Mouse (Mus musculus): Measurements from ENCODE around the gene BC029722. TPM values are rescaled to one million over a fixed set of nuclear protein-coding genes. Genes with fewer than 3 reads are reported as not detected.
A peak's percentile ranks its signal among the peaks of the same experiment; 100 is the strongest.

The BC029722 gene
- polyA plus RNA-seq, 1 experiment, result 56.4 TPM

DNA sequence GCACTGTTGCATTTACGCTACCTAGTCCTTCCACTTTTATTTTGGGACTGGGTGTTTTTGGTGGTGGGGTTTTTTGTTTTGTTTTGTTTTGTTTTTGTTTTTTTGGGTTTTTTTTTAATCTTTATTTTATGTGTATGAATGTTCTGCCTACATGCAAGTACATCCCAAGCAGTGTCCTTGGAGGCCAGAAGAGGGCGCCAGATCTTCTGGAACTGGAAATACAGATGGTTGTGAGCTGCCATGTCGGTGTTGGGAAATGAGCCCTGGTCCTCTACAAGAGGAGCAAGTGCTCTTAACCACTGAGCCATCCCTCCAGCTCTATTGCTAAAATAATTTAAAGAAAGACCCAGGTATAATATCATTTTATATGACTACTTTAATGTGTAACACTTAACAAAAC, 16.5 kb downstream of the BC029722 start:
- Histone ChIP-seq H3K27me3 (replicated peaks; ENCODE audit: control insufficient read depth, insufficient read depth, low read length) (no peaks in the 10 kb centered on the region), H3K27ac (ENCODE audit: insufficient read depth, low read depth, low read length) (no peak overlapping the region), H3K4me3 (ENCODE audit: insufficient read depth, low read depth, low read length) (no peak overlapping the region), H3K36me3 (ENCODE audit: control insufficient read depth, insufficient read depth, low read length) (no peaks in the 10 kb centered on the region), H3K4me1 (ENCODE audit: control insufficient read depth, insufficient read depth, low read length) (peaks cover 4% of the 10 kb centered on the region; the same call in 1 of the 2 replicates)
- 66% methylated on average over 3 of the region's 3 CpGs for WGBS
- TF ChIP-seq POLR2A (IDR thresholded peaks at IDR 0.05; ENCODE audit: low read depth, low read length) (no peak), CTCF (conservative IDR thresholded peaks at IDR 0.05; ENCODE audit: insufficient read depth, insufficient read length, low read depth, low read length) (peak; percentile 49)
- peak; percentile 23 for DNase-seq

DNA sequence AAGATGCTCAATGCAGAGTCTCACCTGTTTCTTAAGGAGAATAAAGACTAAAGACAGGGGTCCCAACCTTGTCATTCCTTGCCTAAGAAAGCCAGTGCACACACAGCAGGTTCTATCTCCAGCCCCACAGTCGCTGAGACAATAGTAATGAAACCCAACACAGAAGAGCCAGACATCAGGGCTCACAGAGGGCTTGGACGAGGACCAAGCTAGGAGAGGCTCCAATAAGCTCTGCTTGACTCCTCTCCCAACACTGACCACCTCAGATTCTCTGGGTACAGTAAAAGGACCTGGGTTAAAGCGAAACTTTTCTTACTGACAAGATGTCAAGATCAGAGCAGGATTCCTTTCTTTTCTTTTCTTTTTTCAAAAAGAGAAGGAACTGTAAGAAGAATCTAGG, 20.6 kb downstream of the BC029722 start:
- no peak for TF ChIP-seq POLR2A (IDR thresholded peaks at IDR 0.05; ENCODE audit: low read depth, low read length)
- TF ChIP-seq CTCF (conservative IDR thresholded peaks at IDR 0.05; ENCODE audit: insufficient read depth, insufficient read length, low read depth, low read length), result no peak

GRCm38 (mm10) chr2:155794674-155795445, 24.4 kb downstream of the BC029722 start:
- Histone ChIP-seq H3K27ac (ENCODE audit: insufficient read depth, low read depth, low read length) (no peak overlapping the region), H3K4me1 (ENCODE audit: control insufficient read depth, insufficient read depth, low read length) (no peaks in the 10 kb centered on the region), H3K36me3 (ENCODE audit: control insufficient read depth, insufficient read depth, low read length) (no peaks in the 10 kb centered on the region), H3K4me3 (ENCODE audit: insufficient read depth, low read depth, low read length) (no peak overlapping the region), H3K27me3 (replicated peaks; ENCODE audit: control insufficient read depth, insufficient read depth, low read length) (no peaks in the 10 kb centered on the region)
- no peak for DNase-seq
- TF ChIP-seq POLR2A (IDR thresholded peaks at IDR 0.05; ENCODE audit: low read depth, low read length) (no peak), CTCF (conservative IDR thresholded peaks at IDR 0.05; ENCODE audit: insufficient read depth, insufficient read length, low read depth, low read length) (no peak)
- 87% methylated on average over 12 of the region's 12 CpGs for WGBS

More for the DNA sequence above, 20.6 kb downstream of the BC029722 start:
- WGBS, result 58% methylated on average over 3 of the region's 3 CpGs
- no peak overlapping the region for H3K27ac ChIP-seq (ENCODE audit: insufficient read depth, low read depth, low read length)
- no peaks in the 10 kb centered on the region for H3K27me3 ChIP-seq (replicated peaks; ENCODE audit: control insufficient read depth, insufficient read depth, low read length)
- no peaks in the 10 kb centered on the region for H3K4me1 ChIP-seq (ENCODE audit: control insufficient read depth, insufficient read depth, low read length)
- no peak overlapping the region for H3K4me3 ChIP-seq (ENCODE audit: insufficient read depth, low read depth, low read length)
- no peaks in the 10 kb centered on the region for H3K36me3 ChIP-seq (ENCODE audit: control insufficient read depth, insufficient read depth, low read length)
- no peak for DNase-seq

- 43% methylated on average over 12 of the region's 12 CpGs for WGBS
- no peak overlapping the region for H3K27ac ChIP-seq (ENCODE audit: insufficient read depth, low read depth, low read length)
- no peaks in the 10 kb centered on the region for H3K36me3 ChIP-seq (ENCODE audit: control insufficient read depth, insufficient read depth, low read length)
- DNase-seq, result no peak
- no peak overlapping the region for H3K4me3 ChIP-seq (ENCODE audit: insufficient read depth, low read depth, low read length)
- TF ChIP-seq CTCF (conservative IDR thresholded peaks at IDR 0.05; ENCODE audit: insufficient read depth, insufficient read length, low read depth, low read length) (no peak), POLR2A (IDR thresholded peaks at IDR 0.05; ENCODE audit: low read depth, low read length) (no peak)
- H3K27me3 ChIP-seq (replicated peaks; ENCODE audit: control insufficient read depth, insufficient read depth, low read length), result no peaks in the 10 kb centered on the region
- no peaks in the 10 kb centered on the region for H3K4me1 ChIP-seq (ENCODE audit: control insufficient read depth, insufficient read depth, low read length)
Measured at GRCm38 (mm10) chr2:155792899-155793298, 26.3 kb downstream of the BC029722 start.

- Histone ChIP-seq H3K36me3 (ENCODE audit: control insufficient read depth, insufficient read depth, low read length) (no peaks in the 10 kb centered on the region), H3K27me3 (replicated peaks; ENCODE audit: control insufficient read depth, insufficient read depth, low read length) (no peaks in the 10 kb centered on the region), H3K27ac (ENCODE audit: insufficient read depth, low read depth, low read length) (no peak overlapping the region), H3K4me3 (ENCODE audit: insufficient read depth, low read depth, low read length) (no peak overlapping the region), H3K4me1 (ENCODE audit: control insufficient read depth, insufficient read depth, low read length) (no peaks in the 10 kb centered on the region)
- DNase-seq, result no peak
- TF ChIP-seq CTCF (conservative IDR thresholded peaks at IDR 0.05; ENCODE audit: insufficient read depth, insufficient read length, low read depth, low read length) (no peak), POLR2A (IDR thresholded peaks at IDR 0.05; ENCODE audit: low read depth, low read length) (no peak)
- WGBS, result 51% methylated on average over 18 of the region's 18 CpGs
Measured at GRCm38 (mm10) chr2:155787949-155788931, 31.0 kb downstream of the BC029722 start.

DNA sequence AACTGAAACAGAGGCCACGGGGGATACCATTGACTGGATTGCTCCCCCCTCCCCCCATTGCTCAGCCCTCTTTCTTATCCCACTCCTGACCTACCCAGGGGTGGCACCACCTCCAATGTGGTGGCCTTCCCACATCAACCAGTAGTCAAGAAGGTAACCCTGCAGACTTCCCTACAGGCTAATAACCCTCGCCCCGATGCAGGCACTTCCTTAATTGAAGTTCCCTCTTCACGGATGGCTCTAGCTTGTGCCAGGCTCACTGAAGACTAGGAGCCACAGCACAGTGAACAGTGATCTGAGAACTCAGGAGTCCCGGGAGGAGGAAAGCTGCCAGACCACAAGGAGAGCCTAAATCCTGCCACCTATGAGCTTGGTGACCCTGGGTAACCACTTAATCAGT, 32.3 kb downstream of the BC029722 start:
- WGBS, result 70% methylated on average over 5 of the region's 5 CpGs
- H3K36me3 ChIP-seq (ENCODE audit: control insufficient read depth, insufficient read depth, low read length), result no peaks in the 10 kb centered on the region

GRCm38 (mm10) chr2:155784534-155784933, 34.7 kb downstream of the BC029722 start:
- no peaks in the 10 kb centered on the region for H3K36me3 ChIP-seq (ENCODE audit: control insufficient read depth, insufficient read depth, low read length)
- no peaks in the 10 kb centered on the region for H3K4me1 ChIP-seq (ENCODE audit: control insufficient read depth, insufficient read depth, low read length)
- TF ChIP-seq CTCF (conservative IDR thresholded peaks at IDR 0.05; ENCODE audit: insufficient read depth, insufficient read length, low read depth, low read length) (no peak), POLR2A (IDR thresholded peaks at IDR 0.05; ENCODE audit: low read depth, low read length) (no peak)
- WGBS, result 82% methylated on average over 6 of the region's 6 CpGs
- H3K4me3 ChIP-seq (ENCODE audit: insufficient read depth, low read depth, low read length), result no peak overlapping the region
- DNase-seq, result no peak
- H3K27me3 ChIP-seq (replicated peaks; ENCODE audit: control insufficient read depth, insufficient read depth, low read length), result no peaks in the 10 kb centered on the region
- no peak overlapping the region for H3K27ac ChIP-seq (ENCODE audit: insufficient read depth, low read depth, low read length)

More for the DNA sequence above, 32.3 kb downstream of the BC029722 start:
- no peak overlapping the region for H3K4me3 ChIP-seq (ENCODE audit: insufficient read depth, low read depth, low read length)
- H3K27ac ChIP-seq (ENCODE audit: insufficient read depth, low read depth, low read length), result no peak overlapping the region
- H3K4me1 ChIP-seq (ENCODE audit: control insufficient read depth, insufficient read depth, low read length), result no peaks in the 10 kb centered on the region
- no peak for TF ChIP-seq POLR2A (IDR thresholded peaks at IDR 0.05; ENCODE audit: low read depth, low read length)
- no peak for TF ChIP-seq CTCF (conservative IDR thresholded peaks at IDR 0.05; ENCODE audit: insufficient read depth, insufficient read length, low read depth, low read length)
- no peaks in the 10 kb centered on the region for H3K27me3 ChIP-seq (replicated peaks; ENCODE audit: control insufficient read depth, insufficient read depth, low read length)
- no peak for DNase-seq

Data from kidney, adult 2 months (tissue).